Mouse (Mus musculus): ENCODE data around the gene Brd1.
"Not testable (repeated sequence)": the region's sequence is repeated elsewhere in the genome, so short reads cannot be mapped to it uniquely, and the experiment has no call there.

Brd1 gene

GRCm38 (mm10) chr15:88727204-88727603, 6.8 kb downstream of the Brd1 start:
- no peak for DNase-seq (ENCODE audit: low spot score)

DNA sequence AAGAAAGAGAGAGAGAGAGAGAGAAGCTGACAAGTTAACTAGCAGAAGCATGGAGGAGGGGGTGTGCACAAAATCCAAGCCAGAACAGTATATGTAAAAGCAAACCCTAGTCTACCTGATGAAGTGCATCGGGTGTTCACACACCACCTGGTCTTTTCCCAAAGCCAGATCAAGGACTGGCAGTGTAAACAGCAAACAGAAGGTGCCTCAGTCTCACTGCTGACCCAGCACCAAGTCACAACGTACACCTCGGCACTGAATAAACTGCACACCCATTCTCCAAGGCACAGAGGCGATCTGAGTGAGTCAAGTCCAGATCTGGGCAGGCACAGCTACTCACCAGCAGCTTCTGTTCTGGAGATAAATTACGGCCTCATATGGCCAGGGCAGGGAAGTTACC, 9.0 kb downstream of the Brd1 start:
- no peak for DNase-seq (ENCODE audit: low spot score)

- no peak for DNase-seq (ENCODE audit: low spot score)
Observed at GRCm38 (mm10) chr15:88724311-88724710, 9.7 kb downstream of the Brd1 start.

GRCm38 (mm10) chr15:88723205-88723604, 10.8 kb downstream of the Brd1 start:
- DNase-seq (ENCODE audit: low spot score), result no peak

DNA sequence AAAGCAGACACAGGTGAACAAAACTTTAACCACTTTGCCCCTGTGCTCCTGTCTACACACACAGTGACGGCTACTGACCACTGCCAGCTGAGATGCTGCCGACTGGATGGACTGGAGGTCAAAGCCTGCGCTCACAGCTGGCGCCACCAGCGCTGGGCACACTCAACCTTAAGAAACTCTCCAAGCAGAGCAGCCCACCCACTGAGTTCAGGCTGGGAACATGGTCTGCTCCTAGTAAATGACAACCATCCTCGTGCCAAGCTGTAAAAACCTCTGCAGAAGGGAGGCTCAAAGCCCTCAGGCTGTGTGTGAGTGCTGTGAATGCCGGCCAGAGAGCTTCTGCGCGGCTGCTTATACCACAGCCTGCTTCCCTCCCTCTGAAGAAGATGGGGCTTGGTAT, 16.8 kb downstream of the Brd1 start:
- no peak for DNase-seq (ENCODE audit: low spot score)

GRCm38 (mm10) chr15:88716350-88716749, 17.7 kb downstream of the Brd1 start:
- DNase-seq (ENCODE audit: low spot score), result peak; percentile 39

GRCm38 (mm10) chr15:88714021-88714589, 19.9 kb downstream of the Brd1 start:
- no peak for DNase-seq (ENCODE audit: low spot score)

- no peak for DNase-seq (ENCODE audit: low spot score)
Observed at GRCm38 (mm10) chr15:88712501-88712900, 21.5 kb downstream of the Brd1 start.

DNA sequence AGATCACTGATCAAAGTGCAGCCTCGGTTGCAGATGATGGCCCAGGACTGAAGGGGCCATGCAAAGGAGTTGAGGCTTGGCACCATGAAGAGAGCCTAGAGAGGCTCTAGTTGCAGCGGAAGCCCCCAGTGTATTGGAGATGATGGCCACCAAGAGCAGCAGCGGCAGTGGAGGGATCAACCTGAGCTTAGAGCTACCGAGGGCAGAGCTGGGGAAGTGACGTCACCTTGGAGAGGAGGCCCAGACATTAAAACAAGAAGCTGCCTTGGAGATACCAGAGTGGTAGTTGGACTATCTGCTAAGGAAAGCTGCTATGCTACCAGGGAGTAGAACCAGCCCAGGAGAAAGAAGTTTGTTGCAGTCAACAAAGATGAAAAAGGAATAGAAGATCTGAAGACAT, 24.2 kb downstream of the Brd1 start:
- no peak for DNase-seq (ENCODE audit: low spot score)

DNA sequence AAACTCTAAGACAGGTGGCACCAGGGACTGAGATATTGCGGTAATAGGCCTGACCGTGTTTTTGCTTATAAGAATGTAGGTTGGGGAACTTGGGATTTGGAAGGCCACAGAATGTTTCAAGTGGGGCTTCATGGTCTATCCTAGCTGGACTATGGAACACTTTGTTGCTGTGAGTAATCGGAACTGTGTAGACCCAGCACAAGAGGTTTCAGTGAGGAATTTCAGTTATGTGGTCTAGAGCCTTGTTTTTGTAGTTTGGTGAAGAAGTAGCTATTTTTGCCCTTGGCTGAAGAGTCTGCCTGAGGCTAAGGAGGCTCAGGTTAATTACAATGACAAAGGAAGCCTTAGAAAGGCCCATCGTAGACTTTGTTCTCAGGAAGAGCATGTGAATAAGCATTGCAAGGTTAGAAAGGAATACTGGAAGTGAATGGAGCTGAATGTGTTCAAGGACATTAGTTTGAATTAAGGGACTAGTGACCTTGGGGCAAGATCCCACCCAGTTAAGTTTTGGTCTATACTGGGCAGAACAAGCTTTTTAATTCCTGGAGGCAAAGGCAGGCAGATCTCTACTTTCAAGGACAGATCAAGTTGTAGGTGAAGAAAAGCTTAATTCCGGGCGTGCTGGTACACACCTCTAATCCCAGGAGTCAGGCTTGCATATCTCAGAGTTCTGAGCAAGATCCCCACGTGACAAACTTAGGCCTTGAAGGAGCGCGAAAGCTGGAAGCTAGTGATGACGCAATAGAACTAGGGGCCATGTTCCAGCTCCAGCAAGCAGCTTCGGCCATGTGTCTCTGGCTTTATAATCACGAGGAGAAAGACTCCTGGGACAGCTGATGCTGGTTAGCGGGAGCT, 25.1 kb downstream of the Brd1 start:
- peak; percentile 7 for DNase-seq (ENCODE audit: low spot score)

DNA sequence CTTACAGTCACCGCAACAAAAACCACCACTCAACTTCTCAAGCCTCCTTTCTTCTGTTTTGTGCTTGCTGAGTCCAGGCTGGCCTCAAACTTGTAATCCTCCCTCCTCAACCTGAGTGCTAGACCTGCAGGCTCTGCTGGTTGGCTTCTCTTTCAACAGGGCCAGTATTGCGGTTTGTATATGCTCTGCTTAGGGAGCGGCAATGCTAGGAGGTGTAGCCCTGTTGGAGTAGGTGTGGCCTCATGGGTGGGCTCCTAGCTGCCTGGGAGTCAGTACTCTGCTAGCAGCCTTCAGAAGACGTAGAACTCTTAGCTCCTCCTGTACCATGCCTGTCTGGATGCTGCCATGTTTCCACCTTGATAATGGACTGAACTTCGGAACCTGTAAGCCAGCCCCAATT, 25.8 kb downstream of the Brd1 start:
- no peak for DNase-seq (ENCODE audit: low spot score)

GRCm38 (mm10) chr15:88706987-88707386, 27.0 kb downstream of the Brd1 start:
- not testable (repeated sequence) for DNase-seq (ENCODE audit: low spot score)

- DNase-seq (ENCODE audit: low spot score), result no peak
Observed at GRCm38 (mm10) chr15:88706320-88706719, 27.7 kb downstream of the Brd1 start.

DNA sequence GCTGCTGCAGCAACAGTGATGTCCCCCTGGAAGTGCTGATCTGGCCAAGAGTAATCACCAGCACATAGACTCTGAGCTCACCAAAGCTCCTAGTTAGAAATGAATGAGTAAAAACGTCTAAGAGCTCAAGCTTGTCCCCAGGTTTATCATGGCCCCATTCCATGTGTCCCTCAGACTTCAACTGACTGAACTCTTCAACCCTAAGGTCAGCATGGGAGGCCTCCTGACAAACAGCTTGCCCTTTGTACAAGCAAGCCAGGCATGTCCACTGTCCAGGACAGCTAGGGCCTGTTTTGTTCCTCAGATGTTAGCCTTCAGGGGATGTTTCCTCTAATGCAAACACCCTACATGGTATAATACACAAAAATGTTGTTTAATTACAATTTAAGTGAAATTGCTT, 29.7 kb downstream of the Brd1 start:
- DNase-seq (ENCODE audit: low spot score), result no peak

- no peak for DNase-seq (ENCODE audit: low spot score)
Observed at GRCm38 (mm10) chr15:88702501-88702900, 31.5 kb downstream of the Brd1 start.

DNA sequence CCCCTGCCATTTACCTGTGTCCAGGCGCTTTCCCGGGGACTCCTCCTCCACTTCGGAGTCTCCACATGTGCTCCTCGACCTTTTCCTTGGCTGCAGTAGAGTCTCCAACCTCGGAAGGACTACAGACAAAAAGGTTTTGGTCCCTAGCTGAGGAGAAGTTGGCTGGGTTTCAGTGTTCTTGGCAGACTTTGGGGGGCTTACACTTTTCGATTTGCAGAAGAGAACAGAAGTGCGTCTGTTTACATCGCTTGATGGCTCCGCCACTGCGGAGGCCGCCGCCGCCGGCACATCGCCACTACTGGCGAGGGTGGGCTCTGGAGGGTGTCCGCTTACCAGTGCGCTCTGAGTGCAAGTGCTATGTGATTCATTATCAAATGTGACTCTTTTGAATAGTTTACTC, 33.3 kb downstream of the Brd1 start:
- DNase-seq (ENCODE audit: low spot score), result no peak

GRCm38 (mm10) chr15:88699508-88699907, 34.5 kb downstream of the Brd1 start:
- DNase-seq (ENCODE audit: low spot score), result no peak

GRCm38 (mm10) chr15:88697586-88697985, 36.4 kb downstream of the Brd1 start:
- no peak for DNase-seq (ENCODE audit: low spot score)

- DNase-seq (ENCODE audit: low spot score), result no peak
Observed at GRCm38 (mm10) chr15:88696055-88696454, 38.0 kb downstream of the Brd1 start.

DNA sequence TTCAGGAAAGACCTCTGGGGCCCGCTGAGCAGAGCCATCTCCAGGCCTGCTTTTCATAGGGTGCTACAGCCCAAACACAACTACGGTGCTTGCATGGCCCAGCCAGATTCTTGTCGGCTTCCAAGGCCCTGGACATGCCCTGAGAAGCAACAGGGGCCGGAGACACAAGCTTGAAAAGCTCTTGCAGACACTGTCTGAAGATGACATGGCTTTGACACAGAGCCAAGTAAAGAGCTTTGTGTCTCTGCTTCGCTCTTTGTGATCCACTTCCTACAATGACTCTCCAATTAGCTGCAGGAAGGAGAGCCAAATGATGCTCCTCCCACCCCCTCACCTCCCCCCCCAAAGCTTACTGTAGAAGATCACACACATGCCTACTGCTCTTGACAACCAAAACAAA, 40.0 kb downstream of the Brd1 start:
- DNase-seq (ENCODE audit: low spot score), result no peak

- DNase-seq (ENCODE audit: low spot score), result no peak
Observed at GRCm38 (mm10) chr15:88692720-88693119, 41.3 kb downstream of the Brd1 start.

GRCm38 (mm10) chr15:88691129-88691528, 42.9 kb downstream of the Brd1 start:
- DNase-seq (ENCODE audit: low spot score), result no peak

- no peak for DNase-seq (ENCODE audit: low spot score)
Observed at GRCm38 (mm10) chr15:88688120-88688519, 45.9 kb downstream of the Brd1 start.

DNA sequence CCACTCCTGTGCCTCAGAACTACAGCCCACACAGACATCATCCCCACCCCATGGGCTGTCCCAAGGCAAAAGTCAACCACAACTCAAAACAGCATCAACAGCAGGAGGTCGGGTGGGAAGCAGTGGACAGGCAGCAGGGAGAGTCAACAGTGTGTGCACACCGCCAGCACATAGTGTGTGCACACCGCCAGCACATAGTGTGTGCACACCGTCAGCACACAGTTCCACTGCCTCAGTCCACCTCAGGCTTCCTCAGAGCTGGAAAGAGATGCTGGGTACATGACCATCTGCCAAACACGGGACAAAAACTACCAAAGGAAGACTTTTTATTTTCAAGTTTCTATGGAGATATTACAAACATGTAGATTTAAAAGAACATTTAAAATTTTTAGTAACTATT, 47.3 kb downstream of the Brd1 start:
- DNase-seq (ENCODE audit: low spot score), result no peak

Data from embryo, embryonic 10.5 days (tissue).